Mouse (Mus musculus): Measurements from ENCODE around the gene Ntsr1. TPM values are rescaled to one million over a fixed set of nuclear protein-coding genes. Genes with fewer than 3 reads are reported as not detected.

Gene Ntsr1
- total and polyA plus RNA-seq, 2 experiments from 2014 or later: 4.1 to 15.2 TPM

- Histone ChIP-seq H3K27ac (ENCODE audit: low read depth, low read length) (no peak overlapping the region), H3K4me3 (ENCODE audit: low read depth, low read length) (no peak overlapping the region), H3K27me3 (ENCODE audit: insufficient read depth, low read length) (peaks cover 15% of the 10 kb centered on the region), H3K4me2 (ENCODE audit: low read depth, low read length, poor library complexity, severe bottlenecking) (no peak overlapping the region), H3K9me3 (ENCODE audit: low read length) (no peaks in the 10 kb centered on the region), H3K9ac (replicated peaks; ENCODE audit: low read length, poor library complexity, severe bottlenecking) (no peak overlapping the region), H3K36me3 (ENCODE audit: insufficient read depth, low read length) (no peaks in the 10 kb centered on the region), H3K4me1 (ENCODE audit: insufficient read depth, low read length) (no peaks in the 10 kb centered on the region; the same call in 1 of the 2 replicates)
- ATAC-seq (ENCODE audit: low FRiP score) (no peak), DNase-seq (ENCODE audit: low spot score) (no peak)
- no peak for TF ChIP-seq CTCF (IDR thresholded peaks at IDR 0.05)
- WGBS: 85% methylated on average over 4 of the region's 4 CpGs
Measured at GRCm38 (mm10) chr2:180459437-180459836, 40.3 kb upstream of the Ntsr1 start.

DNA sequence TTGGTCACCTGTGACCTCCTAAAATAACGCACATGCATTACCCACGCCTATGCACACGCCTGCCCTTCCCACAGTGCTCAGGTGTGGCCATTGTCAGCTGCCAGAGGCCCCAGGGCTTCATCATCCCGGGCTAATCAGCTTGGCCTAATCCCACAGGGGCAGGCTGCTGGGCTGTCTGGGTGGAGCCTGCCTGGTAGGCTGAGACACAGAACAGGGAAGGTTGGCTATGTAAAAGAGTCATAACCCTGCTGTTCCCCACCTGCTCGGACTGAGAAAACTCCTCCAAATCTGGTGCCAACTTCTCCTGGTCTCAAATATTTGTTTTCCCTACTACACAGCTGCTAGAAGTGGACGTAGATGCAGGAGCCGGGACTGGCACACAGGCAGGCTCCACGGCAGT, 39.0 kb upstream of the Ntsr1 start:
- ATAC-seq (ENCODE audit: low FRiP score): no peak
- peaks cover 15% of the 10 kb centered on the region for H3K27me3 ChIP-seq (ENCODE audit: insufficient read depth, low read length)
- no peak for DNase-seq (ENCODE audit: low spot score)
- TF ChIP-seq CTCF (IDR thresholded peaks at IDR 0.05): no peak
- no peaks in the 10 kb centered on the region for H3K9me3 ChIP-seq (ENCODE audit: low read length)
- no peak overlapping the region for H3K4me2 ChIP-seq (ENCODE audit: low read depth, low read length, poor library complexity, severe bottlenecking)
- H3K27ac ChIP-seq (ENCODE audit: low read depth, low read length): no peak overlapping the region
- no peak overlapping the region for H3K4me3 ChIP-seq (ENCODE audit: low read depth, low read length)
- 48% methylated on average over 8 of the region's 8 CpGs for WGBS
- no peaks in the 10 kb centered on the region; the same call in 1 of the 2 replicates for H3K4me1 ChIP-seq (ENCODE audit: insufficient read depth, low read length)
- H3K36me3 ChIP-seq (ENCODE audit: insufficient read depth, low read length): no peaks in the 10 kb centered on the region
- no peak overlapping the region for H3K9ac ChIP-seq (replicated peaks; ENCODE audit: low read length, poor library complexity, severe bottlenecking)

DNA sequence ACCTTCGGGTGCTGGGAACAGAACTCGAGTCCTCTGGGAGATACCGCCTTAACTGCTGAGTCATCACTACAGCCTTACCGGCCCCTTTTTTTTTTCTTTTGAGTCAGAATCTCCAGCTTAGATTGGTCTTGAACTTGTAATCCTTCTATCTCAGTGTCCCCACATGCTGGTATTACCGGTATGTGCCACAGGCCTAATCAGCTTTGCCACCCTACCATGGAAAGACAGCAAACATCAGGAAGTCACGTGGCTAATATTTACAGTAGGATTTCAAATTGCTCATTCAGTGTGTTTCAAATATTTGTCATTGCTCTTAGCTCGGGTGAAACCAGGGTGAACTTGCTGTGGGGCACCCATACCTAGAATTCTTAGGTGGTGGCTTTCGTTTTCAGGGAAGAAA, 37.2 kb upstream of the Ntsr1 start:
- ATAC-seq (ENCODE audit: low FRiP score): no peak

GRCm38 (mm10) chr2:180466505-180466904, 33.3 kb upstream of the Ntsr1 start:
- 63% methylated on average over 7 of the region's 7 CpGs for WGBS
- ATAC-seq (ENCODE audit: low FRiP score) (no peak), DNase-seq (ENCODE audit: low spot score) (no peak)
- H3K27ac ChIP-seq (ENCODE audit: low read depth, low read length): no peak overlapping the region
- H3K4me2 ChIP-seq (ENCODE audit: low read depth, low read length, poor library complexity, severe bottlenecking): no peak overlapping the region
- H3K4me1 ChIP-seq (ENCODE audit: insufficient read depth, low read length): no peaks in the 10 kb centered on the region
- no peak overlapping the region for H3K4me3 ChIP-seq (ENCODE audit: low read depth, low read length)
- no peaks in the 10 kb centered on the region for H3K36me3 ChIP-seq (ENCODE audit: insufficient read depth, low read length)
- TF ChIP-seq CTCF (IDR thresholded peaks at IDR 0.05): no peak
- H3K9ac ChIP-seq (replicated peaks; ENCODE audit: low read length, poor library complexity, severe bottlenecking): no peak overlapping the region
- H3K27me3 ChIP-seq (ENCODE audit: insufficient read depth, low read length): no peaks in the 10 kb centered on the region
- no peaks in the 10 kb centered on the region for H3K9me3 ChIP-seq (ENCODE audit: low read length)

More for the DNA sequence above, 37.2 kb upstream of the Ntsr1 start:
- Histone ChIP-seq H3K9me3 (ENCODE audit: low read length) (no peaks in the 10 kb centered on the region), H3K4me3 (ENCODE audit: low read depth, low read length) (no peak overlapping the region), H3K9ac (replicated peaks; ENCODE audit: low read length, poor library complexity, severe bottlenecking) (no peak overlapping the region), H3K4me1 (ENCODE audit: insufficient read depth, low read length) (no peaks in the 10 kb centered on the region), H3K4me2 (ENCODE audit: low read depth, low read length, poor library complexity, severe bottlenecking) (no peak overlapping the region), H3K36me3 (ENCODE audit: insufficient read depth, low read length) (no peaks in the 10 kb centered on the region), H3K27ac (ENCODE audit: low read depth, low read length) (no peak overlapping the region), H3K27me3 (ENCODE audit: insufficient read depth, low read length) (peaks cover 2% of the 10 kb centered on the region)
- DNase-seq (ENCODE audit: low spot score): no peak
- 84% methylated on average over 8 of the region's 8 CpGs for WGBS
- TF ChIP-seq CTCF (IDR thresholded peaks at IDR 0.05): no peak

DNA sequence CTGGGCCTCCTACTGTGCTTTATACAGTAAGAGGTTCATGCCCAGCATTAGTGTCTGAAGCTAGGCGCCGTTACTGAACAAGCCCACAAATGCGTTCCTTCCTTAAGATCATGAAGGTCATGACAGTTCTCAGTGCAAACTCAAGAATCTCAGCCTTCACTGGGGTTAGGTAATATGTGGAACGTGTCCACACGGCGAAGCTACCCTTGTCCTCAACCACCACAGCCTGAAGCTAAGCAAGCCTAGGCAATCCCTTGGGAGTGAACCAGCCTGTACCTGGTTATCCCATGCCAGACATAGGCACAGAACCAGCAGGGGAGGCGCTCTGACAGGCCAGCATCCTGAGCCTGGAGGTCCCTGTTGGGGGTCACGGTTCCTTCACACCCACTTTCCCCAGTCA, 30.9 kb upstream of the Ntsr1 start:
- Histone ChIP-seq H3K4me3 (ENCODE audit: low read depth, low read length) (no peak overlapping the region), H3K27me3 (ENCODE audit: insufficient read depth, low read length) (no peaks in the 10 kb centered on the region), H3K9ac (replicated peaks; ENCODE audit: low read length, poor library complexity, severe bottlenecking) (no peak overlapping the region), H3K36me3 (ENCODE audit: insufficient read depth, low read length) (no peaks in the 10 kb centered on the region), H3K4me2 (ENCODE audit: low read depth, low read length, poor library complexity, severe bottlenecking) (no peak overlapping the region), H3K4me1 (ENCODE audit: insufficient read depth, low read length) (no peaks in the 10 kb centered on the region), H3K27ac (ENCODE audit: low read depth, low read length) (no peak overlapping the region), H3K9me3 (ENCODE audit: low read length) (no peaks in the 10 kb centered on the region)
- 93% methylated on average over 8 of the region's 8 CpGs for WGBS
- ATAC-seq (ENCODE audit: low FRiP score) (no peak), DNase-seq (ENCODE audit: low spot score) (no peak)
- no peak for TF ChIP-seq CTCF (IDR thresholded peaks at IDR 0.05)

GRCm38 (mm10) chr2:180469768-180470167, 30.0 kb upstream of the Ntsr1 start:
- 67% methylated on average over 9 of the region's 9 CpGs for WGBS

More at GRCm38 (mm10) chr2:180469768-180470167, 30.0 kb upstream of the Ntsr1 start:
- no peak for DNase-seq (ENCODE audit: low spot score)
- Histone ChIP-seq H3K9me3 (ENCODE audit: low read length) (no peaks in the 10 kb centered on the region), H3K4me1 (ENCODE audit: insufficient read depth, low read length) (no peaks in the 10 kb centered on the region), H3K9ac (replicated peaks; ENCODE audit: low read length, poor library complexity, severe bottlenecking) (no peak overlapping the region), H3K4me3 (ENCODE audit: low read depth, low read length) (no peak overlapping the region), H3K27ac (ENCODE audit: low read depth, low read length) (no peak overlapping the region), H3K4me2 (ENCODE audit: low read depth, low read length, poor library complexity, severe bottlenecking) (no peak overlapping the region), H3K27me3 (ENCODE audit: insufficient read depth, low read length) (no peaks in the 10 kb centered on the region), H3K36me3 (ENCODE audit: insufficient read depth, low read length) (no peaks in the 10 kb centered on the region)
- no peak for TF ChIP-seq CTCF (IDR thresholded peaks at IDR 0.05)
- no peak for ATAC-seq (ENCODE audit: low FRiP score)

Data from midbrain, postnatal 0 days (tissue).